ENCODE assay signal across 13 mouse cellular contexts in genomic region chr13:70738781-70739180, GRCm38 (mm10).
"Had no signal": no experiment of that assay in that cellular context is flagged by ENCODE, and none has a peak within 500 bp of the region (broad histone marks: within the 10 kb centered on the region; RNA-seq: fewer than 3 reads in every experiment).

No protein-coding gene starts in this region.

- H3K36me3 ChIP-seq: liver, embryonic 13.5 days; lung, embryonic 15.5 days had no signal

- ATAC-seq: liver, postnatal 0 days; midbrain, embryonic 16.5 days had no signal

- H3K4me1 ChIP-seq: liver, embryonic 13.5 days had no signal

- H3K9me3 ChIP-seq: liver, embryonic 13.5 days; lung, embryonic 15.5 days had no signal

- H3K9ac ChIP-seq: liver, embryonic 13.5 days; liver, postnatal 0 days; lung, embryonic 15.5 days had no signal

- H3K4me2 ChIP-seq: liver, embryonic 13.5 days; lung, embryonic 15.5 days had no signal

- H3K27me3 ChIP-seq: liver, embryonic 13.5 days; lung, embryonic 15.5 days had no signal

- DNase-seq: kidney, postnatal 10 days; kidney, postnatal 4 days; liver; liver, embryonic 13.5 days; liver, postnatal 0 days; lung, postnatal 14 days; right cerebral cortex, postnatal 25 days; thymus, postnatal 4 days had no signal

- H3K4me3 ChIP-seq: layer of hippocampus, adult 2 months; liver, embryonic 13.5 days; lung, embryonic 15.5 days had no signal

- H3K27ac ChIP-seq: layer of hippocampus, adult 2 months; liver, embryonic 13.5 days; lung, embryonic 15.5 days; macrophage; stomach, postnatal 0 days had no signal
